Comparison of ENCODE assay signal across 7 mouse cellular contexts in genomic region chr10:37231936-37232556, GRCm38 (mm10).
DNase-seq lines count a peak whose midpoint lies in the region; ATAC-seq lines count a peak whose summit lies in the region.

No protein-coding gene starts in this region.

- no peak overlapping the region for H3K4me3 ChIP-seq in forebrain, embryonic 13.5 days
- H3K4me3 ChIP-seq in hindbrain, embryonic 16.5 days (ENCODE audit: low read length): peak overlapping the region; percentile 1; the same call in 1 of the 2 replicates
- H3K4me3 ChIP-seq in liver, embryonic 16.5 days (ENCODE audit: low read depth, low read length): peak overlapping the region; percentile 33

- no peak overlapping the region for H3K27ac ChIP-seq in forebrain, embryonic 13.5 days
- H3K27ac ChIP-seq in hindbrain, embryonic 16.5 days (ENCODE audit: low read depth, low read length): no peak overlapping the region
- peak overlapping the region; percentile 92 for H3K27ac ChIP-seq in liver, embryonic 16.5 days (ENCODE audit: low read length)

- peak; percentile 67 for DNase-seq in R1 (ENCODE audit: low read depth, low spot score)
- peak; percentile 48 for DNase-seq in neural tube, embryonic 10.5 days (ENCODE audit: extremely low spot score, low spot score)
- peak; percentile 74 for DNase-seq in thymus, postnatal 14 days

- peak; percentile 76 for ATAC-seq in CD4-positive, CD25-positive, alpha-beta regulatory T cell, adult 4 months
- ATAC-seq in forebrain, embryonic 13.5 days: peak; percentile 84
- peak; percentile 85 for ATAC-seq in hindbrain, embryonic 16.5 days
- ATAC-seq in liver, embryonic 16.5 days (ENCODE audit: low read depth): peak; percentile 96

- H3K4me1 ChIP-seq in forebrain, embryonic 13.5 days: peaks cover 6% of the 10 kb centered on the region
- peaks cover 4% of the 10 kb centered on the region; the same call in 1 of the 2 replicates for H3K4me1 ChIP-seq in hindbrain, embryonic 16.5 days (ENCODE audit: control insufficient read depth, insufficient read depth, low read depth, low read length)
- peaks cover 41% of the 10 kb centered on the region for H3K4me1 ChIP-seq in liver, embryonic 16.5 days (ENCODE audit: control insufficient read depth, low read depth, low read length)

- 24% methylated on average over 8 of the region's 12 CpGs for WGBS in forebrain, embryonic 13.5 days
- 16% methylated on average over 7 of the region's 12 CpGs for WGBS in hindbrain, embryonic 16.5 days
- WGBS in liver, embryonic 16.5 days (ENCODE audit: insufficient replicate concordance): 6% methylated on average over 9 of the region's 12 CpGs

- H3K36me3 ChIP-seq in forebrain, embryonic 13.5 days (ENCODE audit: poor library complexity, severe bottlenecking): no peaks in the 10 kb centered on the region
- H3K36me3 ChIP-seq in hindbrain, embryonic 16.5 days (ENCODE audit: control insufficient read depth, insufficient read depth, low read length): no peaks in the 10 kb centered on the region
- no peaks in the 10 kb centered on the region for H3K36me3 ChIP-seq in liver, embryonic 16.5 days (ENCODE audit: control insufficient read depth, insufficient read depth)

- no peaks in the 10 kb centered on the region for H3K27me3 ChIP-seq in forebrain, embryonic 13.5 days
- H3K27me3 ChIP-seq in hindbrain, embryonic 16.5 days (replicated peaks; ENCODE audit: control insufficient read depth, insufficient read depth, low read length): no peaks in the 10 kb centered on the region
- H3K27me3 ChIP-seq in liver, embryonic 16.5 days (ENCODE audit: control insufficient read depth, insufficient read depth, low read depth, low read length): no peaks in the 10 kb centered on the region

- H3K4me2 ChIP-seq in forebrain, embryonic 13.5 days: peak overlapping the region; percentile 46
- H3K4me2 ChIP-seq in hindbrain, embryonic 16.5 days (ENCODE audit: low read length): peak overlapping the region; percentile 40
- H3K4me2 ChIP-seq in liver, embryonic 16.5 days (ENCODE audit: low read depth, low read length): peak overlapping the region; percentile 59

- no peaks in the 10 kb centered on the region for H3K9me3 ChIP-seq in forebrain, embryonic 13.5 days (replicated peaks)
- H3K9me3 ChIP-seq in hindbrain, embryonic 16.5 days (ENCODE audit: control insufficient read depth, low read length): no peaks in the 10 kb centered on the region
- no peaks in the 10 kb centered on the region for H3K9me3 ChIP-seq in liver, embryonic 16.5 days (replicated peaks; ENCODE audit: control insufficient read depth, low read length)

- H3K9ac ChIP-seq in forebrain, embryonic 13.5 days: no peak overlapping the region
- H3K9ac ChIP-seq in hindbrain, embryonic 16.5 days (ENCODE audit: low read depth, low read length): no peak overlapping the region
- H3K9ac ChIP-seq in liver, embryonic 16.5 days (ENCODE audit: low read depth, low read length): peak overlapping the region; percentile 56
